Mouse (Mus musculus): Measurements from ENCODE around the gene Gm26992. TPM values are rescaled to one million over a fixed set of nuclear protein-coding genes. Genes with fewer than 3 reads are reported as not detected.

Gm26992 gene
- not detected in 2 replicates for polyA plus RNA-seq (2016; fragmentation: Nextera tagmentation; extraction: Ambion mirVana)

DNA sequence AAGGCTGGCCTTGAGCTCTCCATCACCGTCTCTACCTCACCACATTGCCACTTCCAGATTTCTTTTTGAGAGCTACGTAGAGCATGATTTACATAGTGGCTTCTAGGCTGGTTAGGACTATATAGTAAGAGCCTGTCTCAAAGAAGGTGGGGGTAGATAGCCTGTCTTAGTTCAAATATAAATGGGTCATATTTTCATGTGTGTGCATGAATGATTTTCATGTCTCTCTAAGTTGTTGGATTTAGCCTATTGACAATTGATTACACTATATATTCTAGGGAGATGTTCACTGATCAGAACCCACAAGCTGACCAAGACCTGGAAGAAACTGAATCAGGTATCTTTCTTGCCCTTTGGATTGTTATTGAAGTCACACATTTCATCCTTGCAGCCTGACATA, at the start of gene Gm26992:
Gene Gm26992, plus strand, starts transcription at position 301 of the 400 bp plus-strand sequence.
- no peaks in the 10 kb centered on the region for H3K9me3 ChIP-seq
- no peaks in the 10 kb centered on the region for H3K36me3 ChIP-seq
- peaks cover 4% of the 10 kb centered on the region; the same call in 1 of the 2 replicates for H3K27me3 ChIP-seq (replicated peaks)
- no peak within 1 kb of the TSS for H3K27ac ChIP-seq
- ATAC-seq (ENCODE audit: low FRiP score, low read depth) = no peak
- H3K4me1 ChIP-seq = no peaks in the 10 kb centered on the region
- no peak within 1 kb of the TSS for H3K4me2 ChIP-seq (replicated peaks)
- no peak within 1 kb of the TSS for H3K4me3 ChIP-seq
- no peak within 1 kb of the TSS for H3K9ac ChIP-seq
- 85% methylated on average over 2 of the region's 2 CpGs for WGBS

DNA sequence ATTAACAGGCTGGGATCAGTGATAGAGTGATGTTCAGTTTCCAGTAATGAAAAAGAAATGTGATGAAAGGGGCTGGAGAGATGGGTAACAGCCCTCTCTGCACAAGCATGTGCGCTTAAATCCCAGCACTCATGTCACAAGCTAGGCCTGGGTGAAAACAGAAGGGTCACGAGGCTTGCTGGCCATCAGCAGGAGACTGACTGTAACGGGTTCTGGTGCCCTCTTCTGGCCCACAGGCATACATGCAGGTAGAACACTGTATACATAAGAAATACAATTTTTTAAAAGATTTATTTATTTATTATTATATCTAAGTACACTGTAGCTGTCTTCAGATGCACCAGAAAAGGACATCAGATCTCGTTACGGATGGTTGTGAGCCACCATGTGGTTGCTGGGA, 47.6 kb upstream of the Gm26992 start:
- H3K27me3 ChIP-seq (replicated peaks) = no peaks in the 10 kb centered on the region; the same call in 1 of the 2 replicates
- 58% methylated on average over 5 of the region's 5 CpGs for WGBS
- no peak for ATAC-seq (ENCODE audit: low FRiP score, low read depth)

DNA sequence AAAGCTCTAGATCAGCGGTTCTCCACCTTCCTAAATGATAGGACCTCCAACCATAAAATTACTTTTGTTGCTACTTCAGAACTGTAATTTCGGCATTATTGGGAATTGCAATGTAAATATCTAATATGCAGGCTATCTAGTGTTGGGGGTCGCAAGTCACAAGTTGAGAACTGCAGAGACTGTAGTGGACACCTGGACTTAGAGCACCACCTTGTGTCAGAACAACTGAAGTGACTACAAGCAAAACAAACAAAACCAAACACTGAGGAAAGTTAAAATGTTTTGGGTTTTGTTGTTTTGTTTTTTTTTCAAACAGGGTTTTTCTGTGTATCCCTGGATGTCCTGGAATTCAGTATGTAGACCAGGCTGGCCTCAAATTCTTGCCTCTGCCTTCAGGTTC, 37.3 kb upstream of the Gm26992 start:
- ATAC-seq (ENCODE audit: low FRiP score, low read depth) = no peak
- Histone ChIP-seq H3K27me3 (replicated peaks) (peaks cover 4% of the 10 kb centered on the region; the same call in 1 of the 2 replicates), H3K4me2 (replicated peaks) (no peak overlapping the region), H3K27ac (no peak overlapping the region), H3K9me3 (no peaks in the 10 kb centered on the region), H3K4me1 (no peaks in the 10 kb centered on the region), H3K4me3 (no peak overlapping the region), H3K36me3 (no peaks in the 10 kb centered on the region), H3K9ac (no peak overlapping the region)
- 78% methylated on average over 3 of the region's 3 CpGs for WGBS

More for the DNA sequence above, 47.6 kb upstream of the Gm26992 start:
- Histone ChIP-seq H3K4me2 (replicated peaks) (no peak overlapping the region), H3K4me1 (no peaks in the 10 kb centered on the region), H3K36me3 (no peaks in the 10 kb centered on the region), H3K9ac (no peak overlapping the region), H3K27ac (no peak overlapping the region), H3K4me3 (no peak overlapping the region), H3K9me3 (no peaks in the 10 kb centered on the region)

DNA sequence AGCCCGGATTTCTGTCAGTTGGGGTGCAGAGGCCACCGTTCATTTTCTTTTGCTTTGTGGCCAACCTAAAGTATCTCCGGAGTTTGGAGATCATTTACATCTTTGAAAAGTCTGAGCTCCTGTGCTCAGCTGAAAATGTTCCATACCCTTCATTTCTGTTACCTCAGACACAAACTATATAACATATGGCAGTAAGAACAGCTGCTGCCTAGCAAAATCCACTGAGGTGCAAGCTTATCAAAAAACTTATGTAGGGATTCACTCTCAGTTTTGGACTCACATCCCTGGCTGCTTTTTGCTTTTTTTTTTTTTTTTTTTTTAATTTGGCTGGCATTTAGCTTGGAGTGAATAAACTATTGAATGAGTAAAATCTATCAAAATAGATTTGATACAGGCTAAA, 33.7 kb upstream of the Gm26992 start:
- Histone ChIP-seq H3K9me3 (no peaks in the 10 kb centered on the region), H3K4me1 (no peaks in the 10 kb centered on the region), H3K27ac (no peak overlapping the region), H3K9ac (no peak overlapping the region), H3K4me2 (replicated peaks) (no peak overlapping the region), H3K4me3 (no peak overlapping the region), H3K36me3 (no peaks in the 10 kb centered on the region), H3K27me3 (replicated peaks) (peaks cover 4% of the 10 kb centered on the region; the same call in 1 of the 2 replicates)
- no peak for ATAC-seq (ENCODE audit: low FRiP score, low read depth)
- WGBS = 80% methylated on average over 3 of the region's 3 CpGs

DNA sequence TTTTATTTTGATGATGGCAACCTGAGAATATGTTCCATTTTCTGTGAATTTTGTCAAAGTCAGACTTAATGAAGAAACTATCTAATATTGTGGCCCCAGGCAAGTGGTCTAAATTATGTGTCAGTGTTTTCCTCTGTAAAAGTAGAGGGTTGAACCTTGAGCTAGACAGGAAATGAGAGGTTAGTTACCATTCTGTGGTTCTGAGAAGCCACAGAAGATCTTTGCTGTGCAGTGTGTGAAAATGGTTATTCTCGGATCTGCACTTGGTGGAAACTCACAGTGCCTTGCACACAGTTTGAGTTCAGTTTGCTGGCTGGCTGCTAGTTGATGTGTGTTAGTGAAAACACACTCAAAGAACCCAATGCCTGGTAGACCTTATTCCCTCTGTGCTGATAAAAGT, 28.0 kb upstream of the Gm26992 start:
- ATAC-seq (ENCODE audit: low FRiP score, low read depth) = no peak
- Histone ChIP-seq H3K36me3 (no peaks in the 10 kb centered on the region), H3K4me1 (no peaks in the 10 kb centered on the region), H3K27ac (no peak overlapping the region), H3K4me3 (no peak overlapping the region), H3K9ac (no peak overlapping the region), H3K4me2 (replicated peaks) (no peak overlapping the region), H3K27me3 (replicated peaks) (no peaks in the 10 kb centered on the region; the same call in 1 of the 2 replicates), H3K9me3 (no peaks in the 10 kb centered on the region)
- WGBS = 92% methylated on average over 1 of the region's 1 CpGs

DNA sequence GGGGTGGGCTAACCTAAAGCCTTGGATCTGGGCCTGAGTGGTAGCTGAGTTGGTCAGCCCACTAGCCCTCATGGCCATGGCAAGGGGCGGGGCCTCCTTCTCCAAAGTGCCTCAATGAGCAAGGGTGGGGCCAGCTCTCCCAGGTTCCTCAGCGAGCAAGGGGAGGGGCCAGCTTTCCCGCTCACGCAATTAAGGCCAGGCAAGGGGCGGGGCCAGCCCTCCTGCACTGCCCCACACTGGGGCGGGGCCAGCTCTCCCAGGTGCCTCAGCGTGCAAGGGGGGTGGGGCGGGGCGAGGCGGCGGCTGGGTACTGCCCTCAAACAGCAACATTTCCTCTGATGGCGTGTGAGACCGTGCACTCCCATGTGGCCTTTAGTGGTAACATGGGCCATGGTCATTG, 16.8 kb upstream of the Gm26992 start:
- Histone ChIP-seq H3K4me3 (no peak overlapping the region), H3K4me2 (replicated peaks) (peak overlapping the region; percentile 24; the same call in 1 of the 2 replicates), H3K36me3 (no peaks in the 10 kb centered on the region), H3K9me3 (no peaks in the 10 kb centered on the region), H3K4me1 (no peaks in the 10 kb centered on the region), H3K27me3 (replicated peaks) (peaks cover 8% of the 10 kb centered on the region; the same call in 1 of the 2 replicates), H3K27ac (no peak overlapping the region), H3K9ac (no peak overlapping the region)
- ATAC-seq (ENCODE audit: low FRiP score, low read depth) = no peak
- 44% methylated on average over 13 of the region's 13 CpGs for WGBS

DNA sequence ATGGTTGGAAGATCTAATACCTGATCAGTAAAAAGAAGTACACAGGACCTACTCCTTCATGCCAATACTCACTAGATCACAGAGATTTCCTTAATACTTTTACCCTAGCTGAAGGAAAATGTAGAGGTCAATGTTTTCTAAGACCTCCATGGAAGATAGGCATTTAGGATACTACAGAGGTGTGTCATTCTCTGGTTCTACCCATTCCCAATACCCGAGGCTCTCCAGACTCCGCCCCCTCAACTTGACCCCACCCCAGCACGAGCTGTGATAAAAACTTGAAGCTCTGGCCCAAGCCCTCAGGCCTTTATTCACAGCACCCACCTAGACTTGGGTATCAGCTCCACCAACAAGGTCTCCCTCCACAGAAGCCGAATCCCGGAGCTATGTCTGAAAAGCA, 7.6 kb upstream of the Gm26992 start, which contains the start of gene Tsx:
Gene Tsx, plus strand, starts transcription at position 301 of the 400 bp plus-strand sequence.
- Histone ChIP-seq H3K9ac (no peak within 1 kb of the TSS), H3K4me2 (replicated peaks) (no peak within 1 kb of the TSS), H3K4me3 (no peak within 1 kb of the TSS), H3K4me1 (no peaks in the 10 kb centered on the region), H3K27ac (no peak within 1 kb of the TSS), H3K36me3 (no peaks in the 10 kb centered on the region), H3K9me3 (no peaks in the 10 kb centered on the region), H3K27me3 (replicated peaks) (peaks cover 10% of the 10 kb centered on the region; the same call in 1 of the 2 replicates)
- no peak for ATAC-seq (ENCODE audit: low FRiP score, low read depth)
- WGBS = 79% methylated on average over 5 of the region's 5 CpGs

DNA sequence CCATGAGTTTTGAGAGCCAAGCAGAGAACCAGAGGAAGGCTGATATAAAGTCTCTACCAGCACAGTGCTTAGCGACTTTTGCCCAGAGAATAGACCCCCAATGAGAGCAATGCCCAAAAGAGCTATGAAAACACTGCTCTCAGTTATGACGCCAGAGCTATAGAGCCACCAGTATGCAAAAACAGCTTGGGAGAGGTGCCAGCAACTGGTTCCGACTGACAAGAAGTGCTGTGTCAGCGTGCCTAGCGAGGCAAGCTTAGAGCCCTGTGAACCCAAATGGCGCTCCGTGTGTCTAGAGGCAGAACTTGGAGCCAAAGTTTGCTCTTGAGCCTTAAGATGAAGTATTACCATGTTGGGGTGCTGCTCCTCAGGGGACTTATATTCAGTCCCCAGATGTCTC, 5.9 kb downstream of the Gm26992 start:
- Histone ChIP-seq H3K36me3 (no peaks in the 10 kb centered on the region), H3K27ac (no peak overlapping the region), H3K4me2 (replicated peaks) (no peak overlapping the region), H3K9ac (no peak overlapping the region), H3K4me3 (no peak overlapping the region), H3K4me1 (no peaks in the 10 kb centered on the region), H3K9me3 (no peaks in the 10 kb centered on the region), H3K27me3 (replicated peaks) (peaks cover 7% of the 10 kb centered on the region; the same call in 1 of the 2 replicates)
- WGBS = 79% methylated on average over 7 of the region's 7 CpGs
- no peak for ATAC-seq (ENCODE audit: low FRiP score, low read depth)

DNA sequence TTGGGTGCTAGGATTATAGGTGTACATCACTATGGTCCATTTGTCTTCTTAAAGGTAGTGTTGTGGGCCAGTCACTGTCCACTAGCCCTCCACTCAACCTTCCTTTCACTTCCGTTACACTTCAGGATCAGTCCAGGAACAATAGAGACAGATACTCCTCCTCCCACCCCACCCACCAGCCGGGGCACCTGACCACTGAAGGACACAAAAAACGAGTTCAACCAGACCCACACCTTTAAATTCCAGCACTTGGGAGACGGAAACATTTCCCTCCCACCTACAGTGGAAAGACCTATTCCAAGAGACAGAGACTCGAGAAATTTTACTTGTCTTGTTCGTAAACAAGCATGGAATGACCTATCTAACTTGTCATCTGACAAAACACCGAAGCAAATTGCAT, 10.5 kb downstream of the Gm26992 start:
- H3K4me2 ChIP-seq (replicated peaks) = no peak overlapping the region
- H3K9ac ChIP-seq = no peak overlapping the region
- WGBS = 76% methylated on average over 7 of the region's 7 CpGs
- no peak overlapping the region for H3K27ac ChIP-seq
- H3K27me3 ChIP-seq (replicated peaks) = peaks cover 7% of the 10 kb centered on the region; the same call in 1 of the 2 replicates
- H3K36me3 ChIP-seq = no peaks in the 10 kb centered on the region
- no peak for ATAC-seq (ENCODE audit: low FRiP score, low read depth)
- H3K4me3 ChIP-seq = no peak overlapping the region
- H3K9me3 ChIP-seq = no peaks in the 10 kb centered on the region
- no peaks in the 10 kb centered on the region for H3K4me1 ChIP-seq

DNA sequence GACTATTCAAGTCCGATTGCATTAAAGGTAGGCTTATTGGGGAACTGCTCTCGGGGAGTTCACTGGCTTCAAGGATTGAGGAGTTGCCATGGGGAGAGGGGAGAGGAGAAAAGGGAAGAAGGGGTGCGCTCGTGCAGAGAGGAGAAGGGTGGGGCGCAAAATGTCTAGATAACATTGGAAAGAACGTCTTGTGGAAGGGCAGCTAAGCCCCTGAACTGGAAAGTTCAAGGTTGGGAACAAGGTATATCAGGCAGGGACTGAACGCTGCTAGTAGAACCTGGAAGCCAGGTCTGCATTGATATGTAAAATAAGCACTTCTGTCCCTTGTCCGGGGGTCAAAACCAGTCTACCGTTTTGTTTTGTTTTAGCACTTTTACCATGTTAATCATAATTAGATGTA, 16.2 kb downstream of the Gm26992 start:
- Histone ChIP-seq H3K9me3 (no peaks in the 10 kb centered on the region), H3K4me3 (no peak overlapping the region), H3K27me3 (replicated peaks) (peaks cover 9% of the 10 kb centered on the region; the same call in 1 of the 2 replicates), H3K27ac (no peak overlapping the region), H3K36me3 (no peaks in the 10 kb centered on the region), H3K4me1 (no peaks in the 10 kb centered on the region), H3K9ac (no peak overlapping the region), H3K4me2 (replicated peaks) (no peak overlapping the region)
- no peak for ATAC-seq (ENCODE audit: low FRiP score, low read depth)
- 25% methylated on average over 9 of the region's 9 CpGs for WGBS

DNA sequence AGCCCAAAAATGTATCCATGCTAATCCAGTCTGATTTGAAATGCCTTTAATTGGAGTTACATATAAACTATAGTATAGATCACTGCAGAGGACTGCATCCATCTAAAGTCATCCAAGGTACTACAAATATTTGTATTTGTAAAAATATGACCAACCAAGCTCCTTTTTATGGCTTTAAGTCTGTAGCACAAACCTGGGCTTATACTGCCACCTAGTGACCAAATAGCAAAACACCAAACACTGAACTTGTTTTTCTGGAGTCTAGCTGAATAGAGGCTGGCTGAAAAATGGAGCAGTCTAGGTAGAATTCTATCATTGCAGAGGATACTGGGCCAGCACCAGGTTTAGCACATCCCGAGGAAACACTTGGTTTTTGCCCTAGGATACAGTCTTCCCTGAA, 19.0 kb downstream of the Gm26992 start:
- WGBS = 3% methylated on average over 1 of the region's 1 CpGs
- no peaks in the 10 kb centered on the region for H3K9me3 ChIP-seq
- no peak overlapping the region for H3K27ac ChIP-seq
- no peak overlapping the region for H3K4me3 ChIP-seq
- H3K4me2 ChIP-seq (replicated peaks) = no peak overlapping the region
- H3K4me1 ChIP-seq = no peaks in the 10 kb centered on the region
- no peak overlapping the region for H3K9ac ChIP-seq
- peaks cover 11% of the 10 kb centered on the region; the same call in 1 of the 2 replicates for H3K27me3 ChIP-seq (replicated peaks)
- H3K36me3 ChIP-seq = no peaks in the 10 kb centered on the region
- ATAC-seq (ENCODE audit: low FRiP score, low read depth) = no peak

DNA sequence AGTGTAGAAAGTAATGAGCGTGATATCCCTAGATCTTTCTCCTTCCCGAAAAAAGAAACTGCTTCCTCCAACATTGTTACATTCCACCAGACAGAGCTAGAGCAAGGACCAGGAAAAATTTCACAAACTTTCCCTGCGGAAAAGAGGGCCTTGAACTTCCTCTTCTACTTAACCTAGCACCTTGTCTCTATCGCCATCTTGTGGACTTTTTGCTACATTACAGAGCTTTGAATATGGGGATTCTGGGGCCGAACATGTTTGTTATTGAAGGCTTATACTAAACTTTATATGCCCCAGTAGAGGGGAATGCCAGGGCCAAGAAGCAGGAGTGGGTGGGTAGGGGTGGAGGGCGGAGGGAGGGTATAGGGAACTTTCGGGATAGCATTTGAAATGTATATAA, 21.9 kb downstream of the Gm26992 start:
- 41% methylated on average over 7 of the region's 7 CpGs for WGBS
- H3K9me3 ChIP-seq = no peaks in the 10 kb centered on the region
- no peak overlapping the region for H3K9ac ChIP-seq
- H3K27me3 ChIP-seq (replicated peaks) = peaks cover 21% of the 10 kb centered on the region
- no peak overlapping the region for H3K4me2 ChIP-seq (replicated peaks)
- no peaks in the 10 kb centered on the region for H3K36me3 ChIP-seq
- ATAC-seq (ENCODE audit: low FRiP score, low read depth) = no peak
- H3K4me3 ChIP-seq = no peak overlapping the region
- no peak overlapping the region for H3K27ac ChIP-seq
- H3K4me1 ChIP-seq = no peaks in the 10 kb centered on the region

DNA sequence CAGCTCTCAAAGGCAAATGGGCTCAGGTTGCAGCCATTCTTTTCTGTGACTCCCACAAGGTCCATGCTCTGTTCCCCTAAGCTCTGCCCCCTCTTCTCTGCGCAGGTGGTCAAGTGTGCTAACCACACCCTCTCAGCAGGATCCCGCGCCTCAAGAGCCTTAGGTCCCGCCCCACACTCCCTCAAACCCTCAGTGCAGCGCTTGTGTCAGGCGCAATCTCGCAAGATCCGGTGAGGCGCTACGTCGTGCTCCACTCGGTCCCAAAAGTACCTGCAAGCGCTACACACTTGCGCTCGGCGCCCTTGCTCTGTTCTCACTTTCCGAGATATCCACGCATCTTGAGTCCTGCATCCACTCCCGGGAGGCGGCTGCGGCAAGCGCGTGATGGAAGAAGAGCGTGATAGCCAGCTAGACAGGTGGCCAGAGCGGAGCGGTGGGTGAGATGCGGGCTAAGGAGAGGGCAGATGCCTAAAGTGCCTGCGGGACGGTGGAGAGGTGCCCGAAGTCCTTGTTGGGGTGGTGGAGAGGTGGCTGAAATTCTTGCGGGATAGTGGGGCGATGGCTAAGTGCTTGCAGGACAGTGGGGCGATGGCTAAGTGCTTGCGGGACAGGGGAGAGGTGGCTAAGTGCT, 25.8 kb downstream of the Gm26992 start:
- Histone ChIP-seq H3K27me3 (replicated peaks) (peaks cover 23% of the 10 kb centered on the region), H3K9ac (no peak overlapping the region), H3K4me2 (replicated peaks) (peak overlapping the region; percentile 62), H3K36me3 (no peaks in the 10 kb centered on the region), H3K27ac (no peak overlapping the region), H3K4me1 (no peaks in the 10 kb centered on the region), H3K4me3 (peak overlapping the region; percentile 29), H3K9me3 (no peaks in the 10 kb centered on the region)
- ATAC-seq (ENCODE audit: low FRiP score, low read depth) = no peak
- 12% methylated on average over 34 of the region's 34 CpGs for WGBS

All from neural tube, embryonic 12.5 days (tissue).